Mouse (Mus musculus): ENCODE measurements at regions not wholly inside any gene's neighbourhood (a gene's known extent, or its start where the extent isn't known, plus 50 kb on each side); places are given as distances from the start of the nearest gene placed in this dataset.
A peak's percentile ranks its signal among the peaks of the same experiment; 100 is the strongest.

GRCm38 (mm10) chr13:28432017-28432416, 174.7 kb downstream of the Gm11361 start:
- Histone ChIP-seq H3K4me2 (replicated peaks; ENCODE audit: low read depth) (no peak overlapping the region), H3K9me3 (ENCODE audit: control insufficient read depth, low read length) (no peaks in the 10 kb centered on the region), H3K27ac (replicated peaks) (no peak overlapping the region), H3K36me3 (ENCODE audit: control insufficient read depth, insufficient read depth, low read length) (no peaks in the 10 kb centered on the region), H3K4me1 (replicated peaks; ENCODE audit: control insufficient read depth, insufficient read depth) (no peaks in the 10 kb centered on the region), H3K27me3 (ENCODE audit: control insufficient read depth, insufficient read depth, low read length) (no peaks in the 10 kb centered on the region), H3K4me3 (ENCODE audit: low read depth, low read length) (no peak overlapping the region), H3K9ac (ENCODE audit: low read length) (no peak overlapping the region)
- ATAC-seq (ENCODE audit: low FRiP score, low TSS enrichment) (no peak), DNase-seq (ENCODE audit: low spot score) (no peak)
- TF ChIP-seq EP300 (optimal IDR thresholded peaks at IDR 0.05) = no peak
- no peak for TF ChIP-seq CTCF (IDR thresholded peaks at IDR 0.05; ENCODE audit: low read depth)
- WGBS = 82% methylated on average over 2 of the region's 2 CpGs

GRCm38 (mm10) chr13:28426085-28426484, 168.8 kb downstream of the Gm11361 start:
- WGBS = 71% methylated on average over 4 of the region's 4 CpGs
- no peak overlapping the region for H3K4me3 ChIP-seq (ENCODE audit: low read depth, low read length)
- H3K4me1 ChIP-seq (replicated peaks; ENCODE audit: control insufficient read depth, insufficient read depth) = no peaks in the 10 kb centered on the region
- no peak overlapping the region for H3K4me2 ChIP-seq (replicated peaks; ENCODE audit: low read depth)
- TF ChIP-seq EP300 (optimal IDR thresholded peaks at IDR 0.05) = no peak
- peak; percentile 47 for TF ChIP-seq CTCF (IDR thresholded peaks at IDR 0.05; ENCODE audit: low read depth)
- no peaks in the 10 kb centered on the region for H3K9me3 ChIP-seq (ENCODE audit: control insufficient read depth, low read length)
- no peak overlapping the region for H3K27ac ChIP-seq (replicated peaks)
- no peaks in the 10 kb centered on the region for H3K27me3 ChIP-seq (ENCODE audit: control insufficient read depth, insufficient read depth, low read length)
- ATAC-seq (ENCODE audit: low FRiP score, low TSS enrichment) = no peak
- no peaks in the 10 kb centered on the region for H3K36me3 ChIP-seq (ENCODE audit: control insufficient read depth, insufficient read depth, low read length)
- H3K9ac ChIP-seq (ENCODE audit: low read length) = no peak overlapping the region
- no peak for DNase-seq (ENCODE audit: low spot score)

GRCm38 (mm10) chr13:28425116-28425515, 167.8 kb downstream of the Gm11361 start:
- no peak overlapping the region for H3K27ac ChIP-seq (replicated peaks)
- H3K4me1 ChIP-seq (replicated peaks; ENCODE audit: control insufficient read depth, insufficient read depth) = no peaks in the 10 kb centered on the region
- H3K4me3 ChIP-seq (ENCODE audit: low read depth, low read length) = no peak overlapping the region
- no peak for TF ChIP-seq EP300 (optimal IDR thresholded peaks at IDR 0.05)
- no peak for TF ChIP-seq CTCF (IDR thresholded peaks at IDR 0.05; ENCODE audit: low read depth)
- no peaks in the 10 kb centered on the region for H3K9me3 ChIP-seq (ENCODE audit: control insufficient read depth, low read length)
- no peak overlapping the region for H3K4me2 ChIP-seq (replicated peaks; ENCODE audit: low read depth)
- H3K9ac ChIP-seq (ENCODE audit: low read length) = no peak overlapping the region
- no peak for DNase-seq (ENCODE audit: low spot score)
- ATAC-seq (ENCODE audit: low FRiP score, low TSS enrichment) = no peak
- WGBS = 55% methylated on average over 3 of the region's 3 CpGs
- H3K36me3 ChIP-seq (ENCODE audit: control insufficient read depth, insufficient read depth, low read length) = no peaks in the 10 kb centered on the region
- H3K27me3 ChIP-seq (ENCODE audit: control insufficient read depth, insufficient read depth, low read length) = no peaks in the 10 kb centered on the region

GRCm38 (mm10) chr13:28424446-28425059, 167.2 kb downstream of the Gm11361 start:
- 16% methylated on average over 8 of the region's 8 CpGs for WGBS

GRCm38 (mm10) chr13:28421309-28421708, 164.0 kb downstream of the Gm11361 start:
- no peaks in the 10 kb centered on the region for H3K36me3 ChIP-seq (ENCODE audit: control insufficient read depth, insufficient read depth, low read length)
- DNase-seq (ENCODE audit: low spot score) = no peak
- TF ChIP-seq EP300 (optimal IDR thresholded peaks at IDR 0.05) (no peak), CTCF (IDR thresholded peaks at IDR 0.05; ENCODE audit: low read depth) (no peak)
- no peak overlapping the region for H3K9ac ChIP-seq (ENCODE audit: low read length)
- no peaks in the 10 kb centered on the region for H3K9me3 ChIP-seq (ENCODE audit: control insufficient read depth, low read length)
- H3K27me3 ChIP-seq (ENCODE audit: control insufficient read depth, insufficient read depth, low read length) = no peaks in the 10 kb centered on the region
- no peak overlapping the region for H3K27ac ChIP-seq (replicated peaks)
- ATAC-seq (ENCODE audit: low FRiP score, low TSS enrichment) = no peak
- H3K4me3 ChIP-seq (ENCODE audit: low read depth, low read length) = no peak overlapping the region
- no peaks in the 10 kb centered on the region for H3K4me1 ChIP-seq (replicated peaks; ENCODE audit: control insufficient read depth, insufficient read depth)
- no peak overlapping the region for H3K4me2 ChIP-seq (replicated peaks; ENCODE audit: low read depth)
- WGBS = 86% methylated on average over 3 of the region's 3 CpGs

More at GRCm38 (mm10) chr13:28424446-28425059, 167.2 kb downstream of the Gm11361 start:
- TF ChIP-seq CTCF (IDR thresholded peaks at IDR 0.05; ENCODE audit: low read depth) (no peak), EP300 (optimal IDR thresholded peaks at IDR 0.05) (no peak)
- Histone ChIP-seq H3K9ac (ENCODE audit: low read length) (no peak overlapping the region), H3K4me3 (ENCODE audit: low read depth, low read length) (no peak overlapping the region), H3K4me1 (replicated peaks; ENCODE audit: control insufficient read depth, insufficient read depth) (no peaks in the 10 kb centered on the region), H3K27ac (replicated peaks) (no peak overlapping the region), H3K27me3 (ENCODE audit: control insufficient read depth, insufficient read depth, low read length) (no peaks in the 10 kb centered on the region), H3K9me3 (ENCODE audit: control insufficient read depth, low read length) (no peaks in the 10 kb centered on the region), H3K4me2 (replicated peaks; ENCODE audit: low read depth) (no peak overlapping the region), H3K36me3 (ENCODE audit: control insufficient read depth, insufficient read depth, low read length) (no peaks in the 10 kb centered on the region)
- ATAC-seq (ENCODE audit: low FRiP score, low TSS enrichment) (no peak), DNase-seq (ENCODE audit: low spot score) (peak; percentile 14)

- no peak overlapping the region for H3K9ac ChIP-seq (ENCODE audit: low read length)
- TF ChIP-seq EP300 (optimal IDR thresholded peaks at IDR 0.05) = no peak
- no peak for TF ChIP-seq CTCF (IDR thresholded peaks at IDR 0.05; ENCODE audit: low read depth)
- H3K9me3 ChIP-seq (ENCODE audit: control insufficient read depth, low read length) = no peaks in the 10 kb centered on the region
- no peak for DNase-seq (ENCODE audit: low spot score)
- no peak overlapping the region for H3K4me3 ChIP-seq (ENCODE audit: low read depth, low read length)
- H3K4me2 ChIP-seq (replicated peaks; ENCODE audit: low read depth) = no peak overlapping the region
- 91% methylated on average over 3 of the region's 3 CpGs for WGBS
- H3K27ac ChIP-seq (replicated peaks) = no peak overlapping the region
- ATAC-seq (ENCODE audit: low FRiP score, low TSS enrichment) = no peak
- no peaks in the 10 kb centered on the region for H3K36me3 ChIP-seq (ENCODE audit: control insufficient read depth, insufficient read depth, low read length)
- no peaks in the 10 kb centered on the region for H3K4me1 ChIP-seq (replicated peaks; ENCODE audit: control insufficient read depth, insufficient read depth)
- no peaks in the 10 kb centered on the region for H3K27me3 ChIP-seq (ENCODE audit: control insufficient read depth, insufficient read depth, low read length)
Observed at GRCm38 (mm10) chr13:28420636-28421035, 163.3 kb downstream of the Gm11361 start.
